Mouse (Mus musculus): Measurements from ENCODE around the gene Serf2.
A peak's percentile ranks its signal among the peaks of the same experiment; 100 is the strongest.

The Serf2 gene

DNA sequence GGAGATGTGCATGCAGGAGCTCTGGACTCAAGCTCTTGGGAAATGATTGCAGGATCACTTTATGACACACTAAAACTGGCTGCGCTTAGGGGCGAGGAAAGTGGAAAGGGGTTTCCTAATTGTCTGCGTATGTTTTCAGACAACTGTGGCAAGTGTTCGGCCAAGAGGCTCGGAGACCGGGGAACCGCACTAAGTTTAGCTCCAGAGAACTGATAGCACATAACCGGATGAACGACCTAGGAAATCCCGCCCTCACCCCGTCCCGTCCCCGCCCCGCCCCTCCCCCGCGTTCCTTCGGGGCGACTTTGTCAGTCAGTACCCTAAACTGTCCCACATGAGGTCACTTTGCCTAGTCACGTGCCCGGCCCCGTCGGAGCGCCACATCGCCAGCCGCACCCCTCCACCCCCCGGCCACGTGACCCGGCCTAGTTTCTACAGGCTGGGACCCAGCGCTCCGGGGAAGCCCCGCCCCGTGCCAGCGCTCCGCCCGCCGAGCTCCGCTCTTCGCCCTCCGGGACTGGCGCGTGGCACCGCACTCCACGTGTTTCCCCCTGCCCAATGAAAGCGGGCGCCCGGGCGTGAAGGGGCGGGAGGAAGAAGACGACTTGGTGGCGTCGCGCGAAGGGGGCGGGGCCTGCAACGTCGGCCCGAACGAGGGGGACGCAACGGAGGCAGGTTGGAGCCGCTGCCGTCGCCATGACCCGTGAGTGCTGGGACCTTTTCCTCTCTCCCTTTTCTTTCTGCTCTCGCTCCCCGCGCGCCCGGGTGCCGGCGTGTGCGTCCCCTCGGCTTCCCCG lies at the start of gene Serf2:
TSS of gene Serf2 (plus strand) at position 457 of the 797 bp plus-strand sequence.
- DNase-seq (ENCODE audit: low read depth), result peak; percentile 98

DNA sequence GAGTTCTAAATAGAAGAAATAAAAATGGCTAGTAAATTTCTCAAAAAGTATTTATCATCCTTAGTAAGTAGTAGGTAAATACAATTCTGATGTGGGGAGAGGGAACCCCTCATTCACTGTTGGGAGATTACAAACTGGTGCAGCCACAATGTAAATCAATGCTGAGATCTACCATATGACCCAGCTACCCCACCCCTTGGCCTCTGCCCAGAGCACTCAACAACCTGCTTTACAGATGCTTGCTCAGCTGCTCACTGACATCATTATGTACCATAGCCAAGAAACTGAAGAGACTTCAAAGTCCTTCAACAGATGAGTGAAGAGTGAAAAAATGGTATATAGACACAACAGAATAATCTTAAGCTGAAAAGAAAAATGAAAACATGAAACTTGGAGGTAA lies 45.7 kb upstream of the Serf2 start:
- DNase-seq (ENCODE audit: low read depth), result no peak

DNA sequence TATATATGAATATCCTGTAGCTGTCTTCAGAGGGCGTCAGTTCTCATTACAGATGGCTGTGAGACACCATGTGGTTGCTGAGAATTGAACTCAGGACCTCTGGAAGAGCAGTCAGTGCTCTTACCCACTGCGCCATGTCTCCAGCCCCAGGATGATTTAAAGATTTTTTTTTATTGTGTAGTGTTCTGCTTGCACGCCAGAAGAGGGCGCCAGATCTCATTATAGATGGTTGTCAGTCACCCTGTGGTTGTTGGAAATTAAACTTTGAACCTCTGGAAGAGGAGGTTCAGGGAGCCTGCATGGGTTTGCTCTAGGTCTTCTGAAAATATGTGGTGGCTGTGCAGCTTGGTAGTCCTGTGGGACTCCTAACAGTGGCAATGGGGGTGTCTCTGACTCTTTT lies 40.8 kb upstream of the Serf2 start:
- peak; percentile 74 for DNase-seq (ENCODE audit: low read depth)

DNA sequence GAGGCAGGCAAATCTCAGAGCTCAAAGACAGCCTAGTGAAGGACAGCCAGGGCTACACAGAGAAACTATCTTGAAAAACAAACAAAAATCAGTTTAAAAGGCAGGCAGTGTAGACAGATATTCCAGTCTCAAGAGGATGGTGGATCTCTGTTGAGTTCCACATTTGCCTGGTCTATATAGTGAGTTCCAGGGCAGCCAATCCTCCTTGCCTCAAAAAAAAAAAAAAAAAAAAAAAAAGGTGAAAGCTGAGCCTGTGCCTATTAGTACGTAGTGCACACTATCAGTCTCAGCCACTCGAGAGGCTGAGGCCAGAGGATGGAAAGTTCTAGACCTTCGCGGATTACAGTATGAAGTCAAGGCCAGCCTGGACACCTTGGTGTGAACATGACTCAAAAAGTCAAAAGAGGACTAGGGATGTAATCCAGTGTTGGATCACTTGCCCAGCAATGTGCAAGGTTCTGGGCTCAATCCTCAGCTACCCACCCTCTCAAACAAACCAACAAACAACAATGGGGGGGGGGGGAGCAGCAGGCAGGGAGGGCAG lies 36.1 kb upstream of the Serf2 start:
- peak; percentile 60 for DNase-seq (ENCODE audit: low read depth)

DNA sequence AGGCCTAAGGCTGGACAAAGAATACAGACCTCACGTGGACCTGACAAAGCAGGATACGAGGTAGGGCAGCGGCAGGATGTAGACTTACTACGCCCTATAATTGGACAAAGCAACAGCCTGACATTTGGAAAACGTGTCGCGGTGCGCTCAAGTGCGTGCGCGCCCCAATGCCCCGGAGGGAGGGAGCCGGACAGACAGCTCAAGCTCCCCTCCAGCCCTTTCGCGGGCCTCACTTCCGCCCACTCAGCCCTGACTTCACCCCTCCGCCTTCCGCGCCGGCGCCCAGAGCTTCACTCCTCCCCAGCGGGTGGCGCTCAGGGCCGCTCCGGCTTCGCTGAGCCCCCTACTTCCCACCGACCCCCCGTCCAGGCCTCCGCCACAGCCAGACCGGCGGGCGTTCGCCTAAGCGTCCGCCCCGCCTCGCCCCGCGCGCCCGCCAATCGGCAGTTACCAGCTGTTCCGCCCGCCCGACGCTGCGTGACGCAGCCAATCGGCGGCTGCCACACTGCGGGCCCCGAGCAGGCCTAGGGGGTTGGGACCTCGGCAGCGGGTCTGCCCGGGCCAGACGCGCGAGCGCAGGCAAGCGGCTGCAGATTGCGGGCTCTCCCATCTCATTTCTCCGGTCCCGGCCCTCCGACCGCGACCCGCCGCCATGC lies 35.5 kb upstream of the Serf2 start, which contains the start of the genes Pdia3 and Catsper2:
TSS of gene Pdia3 (plus strand) at position 389 of the 656 bp plus-strand sequence.
TSS of gene Catsper2 (minus strand) at position 406 of the 656 bp plus-strand sequence.
- peak; percentile 85 for DNase-seq (ENCODE audit: low read depth)

DNA sequence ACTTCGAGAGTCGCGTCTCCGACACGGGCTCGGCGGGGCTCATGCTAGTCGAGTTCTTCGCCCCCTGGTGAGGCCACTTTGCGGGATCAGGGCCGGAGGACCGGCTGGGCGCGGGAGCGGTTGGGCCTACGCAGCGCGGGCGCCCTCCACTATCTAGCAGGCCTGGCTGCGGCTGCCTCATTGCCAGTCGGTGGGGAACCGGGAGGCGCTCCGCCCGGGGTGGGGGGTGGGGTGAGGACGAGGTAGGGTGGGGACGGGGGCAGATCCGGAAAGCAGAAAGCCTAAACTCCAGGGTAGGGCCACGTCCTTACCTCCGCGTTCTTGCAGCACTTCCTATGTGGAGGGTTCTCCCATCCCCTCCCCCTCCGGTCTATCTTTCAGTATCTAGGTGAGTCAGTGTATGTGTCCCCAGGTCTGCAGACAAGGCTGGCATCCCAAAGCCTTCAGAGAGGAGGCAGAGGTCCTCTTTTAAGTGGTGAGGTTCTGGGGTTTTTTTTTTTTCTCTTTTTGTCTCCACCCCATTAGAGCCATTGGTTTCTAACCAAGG lies 34.8 kb upstream of the Serf2 start:
- DNase-seq (ENCODE audit: low read depth), result peak; percentile 59

DNA sequence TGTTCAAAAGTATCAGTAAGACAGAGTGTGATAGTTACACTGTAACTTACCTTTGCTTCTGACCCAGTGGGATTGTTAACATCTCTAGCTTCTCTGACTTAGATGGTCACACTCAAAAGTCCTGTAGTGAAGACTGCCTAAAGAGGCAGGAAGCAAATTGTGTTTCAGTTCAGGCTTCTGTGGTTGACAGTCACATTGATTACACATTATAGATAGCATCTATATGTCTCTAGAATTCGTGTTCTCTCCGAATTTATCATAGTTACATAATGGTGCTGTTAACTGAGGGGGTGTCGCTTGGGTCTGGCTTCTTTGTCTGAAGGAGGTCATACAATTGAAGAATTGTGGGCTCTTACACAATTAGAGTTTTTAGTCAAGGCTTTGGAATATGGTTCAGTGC lies 33.9 kb upstream of the Serf2 start:
- no peak for DNase-seq (ENCODE audit: low read depth)

DNA sequence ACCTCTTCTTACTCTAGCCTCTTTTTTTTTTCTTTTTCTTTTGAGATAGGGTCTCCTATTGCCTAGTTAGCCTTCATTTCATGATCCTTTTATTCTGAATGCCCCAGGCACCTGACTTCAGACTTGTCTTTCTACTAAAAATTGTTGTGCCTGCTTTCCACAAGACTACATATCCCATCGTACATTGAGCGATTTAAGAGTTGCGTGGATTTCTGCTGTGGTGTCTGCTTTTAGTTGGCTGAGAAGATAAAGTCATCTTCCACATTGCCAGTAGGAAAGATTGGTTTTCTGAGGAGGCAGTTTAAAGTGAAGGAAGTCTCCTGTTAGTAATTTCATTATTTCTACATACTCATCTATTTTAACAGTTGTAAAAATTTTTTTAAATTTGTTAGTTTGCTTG lies 33.4 kb upstream of the Serf2 start:
- no peak for DNase-seq (ENCODE audit: low read depth)

DNA sequence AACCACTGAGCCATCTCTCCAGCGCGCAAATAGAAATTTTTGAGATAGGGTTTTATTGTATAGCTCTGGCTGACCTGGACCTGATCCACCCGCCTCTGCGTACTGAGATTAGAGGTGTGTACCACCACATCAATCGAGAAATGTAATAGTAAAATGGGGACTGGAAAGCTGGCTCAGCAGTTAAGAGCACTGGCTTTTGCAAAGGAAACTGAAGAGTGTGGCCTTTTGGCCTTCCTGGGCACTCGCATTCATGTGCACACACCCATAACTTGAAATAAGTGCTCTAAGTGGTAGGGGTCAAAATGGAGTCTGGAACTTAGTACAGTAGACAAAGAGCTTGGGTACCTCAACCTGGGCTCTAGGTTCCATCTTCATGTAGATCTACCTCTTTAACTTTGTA lies 32.6 kb upstream of the Serf2 start:
- no peak for DNase-seq (ENCODE audit: low read depth)

DNA sequence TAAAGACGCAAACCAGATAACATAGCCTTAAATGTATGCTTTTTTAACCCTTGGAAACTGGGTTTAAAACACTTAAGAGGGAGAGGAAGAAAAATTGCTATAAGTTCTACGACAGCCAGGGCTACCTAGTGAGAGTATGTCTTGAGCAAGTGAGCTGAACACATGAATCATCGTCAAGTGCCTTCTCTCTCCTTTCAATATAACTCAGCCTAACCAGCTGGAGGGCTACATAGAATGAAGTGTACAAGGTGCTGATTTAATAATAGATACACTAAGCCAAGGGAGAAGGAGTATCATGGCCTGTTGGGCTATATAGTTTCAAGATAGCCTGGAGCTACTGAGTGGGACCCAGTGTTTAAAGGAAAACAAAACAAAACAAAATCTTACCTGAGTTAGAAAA lies 30.5 kb upstream of the Serf2 start:
- no peak for DNase-seq (ENCODE audit: low read depth)

DNA sequence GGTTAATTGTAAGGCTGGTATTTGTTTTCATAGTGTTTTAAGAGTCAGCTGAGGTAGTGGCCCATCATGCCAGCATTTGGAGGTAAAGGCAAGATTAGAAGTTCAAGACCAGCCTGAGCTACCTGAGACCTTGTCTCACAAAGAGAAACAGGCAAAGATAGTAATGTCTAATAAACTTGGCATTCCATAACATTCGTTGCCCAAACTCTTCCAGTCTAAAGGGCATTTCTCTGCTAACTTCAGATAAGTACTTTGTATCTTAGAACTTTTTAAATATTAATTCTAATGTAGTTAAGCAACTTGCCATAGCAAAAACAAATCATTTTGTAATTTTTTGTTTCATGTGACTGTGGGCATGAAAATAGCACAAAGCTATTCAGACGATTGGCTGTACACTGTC lies 25.8 kb upstream of the Serf2 start:
- DNase-seq (ENCODE audit: low read depth), result no peak

DNA sequence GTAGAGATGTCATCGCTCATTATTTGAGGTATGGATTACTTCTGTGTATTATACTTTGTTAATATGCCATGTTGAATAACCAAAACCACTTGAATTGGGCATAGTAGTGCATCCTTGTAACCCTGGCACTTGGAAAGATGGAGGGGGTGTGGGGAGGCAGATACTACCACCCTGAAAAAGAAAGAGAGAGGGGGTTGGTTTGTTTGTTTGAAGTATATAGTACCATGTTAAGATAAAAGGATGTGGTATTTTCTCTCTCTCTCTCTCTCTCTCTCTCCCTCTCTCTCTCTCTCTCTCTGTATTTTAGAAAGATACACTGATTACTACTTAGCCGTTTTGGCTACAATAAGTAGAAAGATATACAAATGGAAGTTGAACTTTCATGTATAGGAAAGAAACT lies 23.1 kb upstream of the Serf2 start:
- DNase-seq (ENCODE audit: low read depth), result no peak

DNA sequence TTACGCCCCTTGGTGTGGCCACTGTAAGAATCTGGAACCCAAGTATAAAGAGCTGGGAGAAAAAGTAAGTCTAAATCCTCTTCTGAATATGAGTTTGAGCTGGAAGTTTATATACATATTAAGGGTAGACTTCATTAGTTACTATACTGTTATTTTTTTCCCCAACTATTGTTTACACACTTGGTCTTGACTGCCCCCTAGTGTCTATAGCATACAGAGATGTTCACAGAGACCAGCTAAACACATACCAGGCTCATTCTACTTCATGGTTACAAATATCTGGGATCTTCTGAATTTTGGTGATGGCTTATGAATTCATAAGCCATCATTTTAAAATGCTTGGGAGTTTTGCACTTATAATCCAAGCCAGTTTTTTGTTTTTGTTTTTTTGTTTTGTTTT lies 14.1 kb upstream of the Serf2 start:
- DNase-seq (ENCODE audit: low read depth), result no peak

DNA sequence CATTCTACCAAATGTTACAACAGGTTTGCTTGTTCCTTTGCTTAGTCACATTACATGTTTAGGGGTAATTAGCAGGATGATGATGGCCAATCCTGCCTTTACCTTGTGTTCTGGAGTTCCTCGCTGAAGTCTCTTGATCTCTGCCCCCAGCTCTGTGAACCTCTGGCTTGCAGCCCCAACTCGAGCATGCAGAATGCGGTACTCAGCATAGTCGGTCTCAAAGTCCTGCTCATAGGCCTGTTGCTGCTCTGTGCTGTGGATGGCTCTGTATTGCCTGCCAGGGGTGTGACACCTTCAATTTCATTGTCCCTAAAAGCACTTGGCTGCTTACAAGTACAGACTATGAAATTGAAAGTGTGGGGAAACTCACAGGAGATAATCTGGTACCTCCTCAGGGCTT lies 9.2 kb upstream of the Serf2 start:
- no peak for DNase-seq (ENCODE audit: low read depth)

DNA sequence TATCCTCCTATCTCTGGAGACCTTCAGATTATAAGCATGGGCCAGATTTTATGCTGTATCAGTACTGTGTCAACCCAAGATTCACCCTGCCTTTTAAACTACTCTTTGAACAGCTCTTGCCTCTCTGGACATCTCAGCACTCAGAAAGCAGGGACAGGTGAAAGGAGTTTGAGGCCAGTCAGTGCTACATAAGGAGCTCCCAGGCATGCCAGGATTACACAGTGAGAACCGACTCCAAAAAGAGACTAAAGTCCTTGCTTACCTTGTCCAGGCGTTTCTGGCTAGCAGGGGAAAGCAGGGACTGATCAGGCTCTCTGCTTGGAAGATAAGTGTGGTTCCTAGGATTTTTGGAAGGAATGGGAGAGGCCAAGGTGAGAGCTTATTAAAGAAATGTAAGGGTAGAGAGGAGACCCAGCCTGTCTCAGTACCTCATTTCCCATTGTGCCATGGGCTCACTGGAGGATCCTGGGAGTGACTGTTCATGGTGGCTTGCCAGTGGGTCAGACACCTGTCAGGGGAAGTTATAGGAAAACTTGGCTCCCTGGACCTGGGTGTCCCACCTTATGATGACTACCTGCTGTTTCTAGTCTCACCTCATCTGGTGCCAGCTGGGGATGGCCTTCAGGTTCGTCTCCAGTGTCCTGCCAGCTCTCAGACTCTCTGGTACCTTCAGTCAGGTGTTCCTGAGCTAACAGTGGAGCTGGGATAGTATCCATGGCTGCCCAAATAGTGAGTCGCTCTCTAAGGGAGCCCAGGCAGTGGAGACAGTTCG lies 8.0 kb upstream of the Serf2 start:
- no peak for DNase-seq (ENCODE audit: low read depth)

DNA sequence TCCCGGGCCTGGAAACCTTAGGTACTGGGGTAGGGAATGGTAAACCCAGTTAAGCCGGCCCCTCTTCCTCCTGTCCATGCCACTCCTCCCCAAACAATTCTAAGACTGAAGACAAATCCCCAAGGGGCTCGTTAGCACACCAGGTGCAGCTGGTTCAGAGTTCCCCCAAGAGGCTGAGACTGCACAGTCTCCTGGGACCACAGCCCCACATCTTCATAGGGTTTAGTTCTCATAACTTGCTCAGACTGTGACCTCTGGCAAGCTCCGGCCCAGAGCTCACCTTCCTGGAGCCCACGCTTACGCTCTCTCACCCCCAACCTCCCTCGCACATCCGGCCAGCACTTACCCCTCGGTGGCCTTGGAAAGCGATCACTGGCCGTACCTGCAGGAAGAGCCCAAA lies 7.2 kb upstream of the Serf2 start:
- DNase-seq (ENCODE audit: low read depth), result no peak

DNA sequence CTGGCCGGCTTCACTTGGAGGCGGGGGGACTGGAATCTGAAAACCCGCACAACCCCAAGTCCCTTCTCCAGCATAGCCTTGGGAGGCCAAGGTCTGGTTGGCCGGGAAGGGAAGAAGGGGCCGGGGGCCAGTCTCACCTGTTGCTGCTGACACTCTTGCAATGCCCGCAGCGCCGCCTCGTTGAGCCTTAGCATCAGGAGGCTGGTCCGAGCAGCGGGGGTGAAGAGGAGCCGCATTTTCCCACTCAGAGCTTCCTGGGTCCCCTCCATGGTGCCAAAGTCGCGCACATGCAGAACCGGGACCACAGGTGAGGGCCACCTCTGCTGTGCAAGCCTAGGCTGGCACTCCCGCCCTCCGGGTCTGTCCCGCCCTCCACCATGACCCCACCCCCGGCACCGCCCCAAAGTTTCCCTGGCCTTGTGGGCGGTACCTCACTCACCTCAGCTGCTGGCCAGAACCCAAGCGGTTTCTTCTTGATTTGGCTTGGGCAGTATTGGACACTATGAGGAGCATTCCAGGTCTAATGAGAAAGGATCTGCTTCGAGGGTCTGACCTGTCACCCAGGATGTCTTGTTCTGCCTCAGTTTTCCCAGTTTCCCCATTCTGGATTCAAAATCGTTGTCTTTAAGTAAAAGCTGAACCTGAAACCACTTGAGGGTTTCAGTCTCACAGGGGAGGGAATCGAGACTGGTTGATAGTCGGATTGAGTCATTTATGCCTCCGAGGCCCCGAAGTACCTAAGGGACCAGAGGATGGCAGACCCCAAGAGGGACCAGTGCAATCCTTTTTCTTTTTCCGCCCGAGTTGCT lies 6.5 kb upstream of the Serf2 start:
- DNase-seq (ENCODE audit: low read depth), result peak; percentile 63

DNA sequence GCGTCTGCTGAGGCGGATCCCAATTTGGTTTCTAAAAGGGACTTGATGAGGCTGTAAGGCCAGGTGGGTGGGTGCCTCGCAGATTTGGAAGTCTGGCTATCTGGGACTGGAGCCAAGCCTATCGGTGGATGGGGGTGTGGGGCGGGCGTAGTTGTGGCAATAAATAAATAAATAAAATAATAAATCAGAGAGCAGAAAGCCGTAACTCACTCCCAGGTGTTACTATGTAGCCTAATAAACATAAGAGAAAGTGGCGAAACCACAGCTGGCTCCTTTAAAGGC lies 6.0 kb upstream of the Serf2 start:
- no peak for DNase-seq (ENCODE audit: low read depth)

DNA sequence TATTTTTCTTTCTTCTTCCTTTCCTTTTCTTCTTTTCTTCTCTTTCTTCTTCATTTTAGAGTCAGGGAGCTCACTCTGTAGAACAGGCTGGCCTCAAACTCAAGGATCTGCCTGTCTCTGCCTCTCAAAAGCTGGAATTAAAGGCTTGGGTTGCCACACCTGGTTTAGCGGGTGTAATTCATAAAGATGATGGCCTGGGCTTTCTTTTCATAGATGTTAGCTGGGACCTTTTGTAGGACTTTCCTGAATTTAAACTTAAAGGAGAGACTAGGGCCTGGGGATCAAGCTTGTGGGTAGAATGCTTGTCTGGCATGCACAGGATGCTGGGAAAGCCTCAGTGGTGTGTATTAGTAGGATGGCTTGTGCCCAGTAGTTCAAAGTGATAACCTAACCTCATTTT lies 4.8 kb upstream of the Serf2 start, which contains the start of gene Ell3:
TSS of gene Ell3 (minus strand) at position 101 of the 400 bp plus-strand sequence.
- DNase-seq (ENCODE audit: low read depth), result no peak

DNA sequence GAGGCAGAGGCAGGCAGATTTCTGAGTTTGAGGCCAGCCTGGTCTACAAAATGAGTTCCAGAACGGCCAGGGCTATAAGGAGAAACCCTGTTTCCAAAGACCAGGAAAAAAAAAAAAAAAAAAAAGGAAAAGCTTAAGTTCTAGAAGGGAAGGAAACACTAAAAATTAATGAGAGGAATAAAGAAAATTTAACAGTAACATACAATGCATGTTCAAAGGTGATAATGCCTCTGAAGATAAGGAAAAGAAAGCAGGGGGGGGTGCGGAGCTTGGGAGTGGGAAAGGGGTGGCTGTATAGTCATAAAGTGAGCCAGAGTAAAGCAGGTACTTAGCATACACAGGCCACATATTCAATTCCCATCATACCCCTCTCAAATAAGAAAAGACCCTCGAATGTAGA lies 3.9 kb upstream of the Serf2 start:
- DNase-seq (ENCODE audit: low read depth), result no peak

DNA sequence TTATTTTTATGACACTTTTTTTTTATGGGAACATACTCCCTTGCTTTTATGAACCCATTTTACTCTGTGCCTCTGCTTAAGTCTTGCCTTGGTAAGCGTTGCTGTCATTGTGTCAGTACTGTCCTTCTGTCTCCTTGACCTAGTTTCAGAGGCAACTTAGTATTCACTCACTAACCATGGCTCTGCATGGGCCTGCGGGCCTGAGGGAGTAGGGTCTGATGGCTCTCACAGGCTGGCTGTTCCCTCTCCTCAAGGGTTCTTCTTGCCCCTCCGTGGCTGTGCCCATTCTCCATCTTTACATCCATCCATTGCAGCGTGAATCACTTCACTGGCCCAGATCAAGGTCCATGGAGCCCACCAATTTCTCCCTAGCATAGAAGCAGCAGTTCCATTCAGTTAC lies 2.5 kb upstream of the Serf2 start:
- DNase-seq (ENCODE audit: low read depth), result no peak

DNA sequence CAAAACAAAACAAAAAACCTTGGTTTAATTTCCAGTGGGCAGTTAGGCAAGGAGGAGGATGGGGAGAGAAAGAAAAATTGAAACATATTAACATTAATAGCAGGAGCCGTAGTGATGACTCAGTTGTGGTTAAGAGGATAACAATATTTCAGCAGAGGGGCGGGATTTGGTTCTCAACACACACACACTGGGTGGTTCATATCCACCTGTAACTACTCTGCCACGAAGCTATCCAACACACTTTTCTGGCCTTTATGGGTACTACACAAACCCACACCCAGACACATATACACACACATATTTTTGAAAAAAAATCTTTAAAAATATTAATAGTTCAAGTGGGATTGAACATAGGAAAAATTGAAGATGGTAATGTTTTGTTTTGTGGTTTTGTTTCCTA lies 2.0 kb upstream of the Serf2 start:
- DNase-seq (ENCODE audit: low read depth), result no peak
